12 mouse cellular contexts compared by ENCODE assay signal in genomic region chr6:136549606-136550005, GRCm38 (mm10). TPM values are rescaled to one million over a fixed set of nuclear protein-coding genes. Genes with fewer than 3 reads are reported as not detected.
DNase-seq lines count a peak whose midpoint lies in the region; ATAC-seq and TF ChIP-seq lines count a peak whose summit lies in the region.
"Had no signal": no experiment of that assay in that cellular context is flagged by ENCODE, and none has a peak within 500 bp of the region (broad histone marks: within the 10 kb centered on the region; RNA-seq: fewer than 3 reads in every experiment).

No protein-coding gene starts in this region.

- TF ChIP-seq POLR2A in cortical plate, adult 2 months (IDR thresholded peaks at IDR 0.05; ENCODE audit: extremely low read depth, insufficient read depth, low read length) = no peak

- H3K4me2 ChIP-seq in hindbrain, embryonic 11.5 days (replicated peaks; ENCODE audit: low read depth, low read length) = no peak overlapping the region
- H3K4me2 ChIP-seq in hindbrain, embryonic 13.5 days = no peak overlapping the region
- no peak overlapping the region for H3K4me2 ChIP-seq in kidney, embryonic 14.5 days (replicated peaks; ENCODE audit: low read depth, low read length)
- H3K4me2 ChIP-seq: embryonic facial prominence, embryonic 15.5 days; liver, embryonic 15.5 days had no signal

- 0 out of 2 replicates have a peak overlapping the region, but pooled peaks have one; percentile 33 for H3K27ac ChIP-seq in hindbrain, embryonic 11.5 days (ENCODE audit: low read depth, low read length)
- H3K27ac ChIP-seq in hindbrain, embryonic 10.5 days = no peak overlapping the region
- H3K27ac ChIP-seq in cortical plate, adult 2 months (ENCODE audit: insufficient read depth, low read length) = peak overlapping the region; percentile 33; the same call in 1 of the 2 replicates
- H3K27ac ChIP-seq in hindbrain, embryonic 13.5 days = peak overlapping the region; percentile 63
- no peak overlapping the region for H3K27ac ChIP-seq in kidney, embryonic 14.5 days (ENCODE audit: low read depth, low read length)
- H3K27ac ChIP-seq: embryonic facial prominence, embryonic 15.5 days; liver, embryonic 15.5 days had no signal

- H3K36me3 ChIP-seq in hindbrain, embryonic 11.5 days (ENCODE audit: control insufficient read depth, insufficient read depth, low read length) = no peaks in the 10 kb centered on the region
- H3K36me3 ChIP-seq in hindbrain, embryonic 10.5 days = 0 out of 2 replicates have a peak, but pooled peaks cover 3% of the 10 kb centered on the region
- H3K36me3 ChIP-seq in hindbrain, embryonic 13.5 days = no peaks in the 10 kb centered on the region
- no peaks in the 10 kb centered on the region for H3K36me3 ChIP-seq in kidney, embryonic 14.5 days (ENCODE audit: control insufficient read depth, insufficient read depth, low read length)
- H3K36me3 ChIP-seq: embryonic facial prominence, embryonic 15.5 days; liver, embryonic 15.5 days had no signal

- H3K4me1 ChIP-seq in hindbrain, embryonic 11.5 days (replicated peaks; ENCODE audit: control insufficient read depth, insufficient read depth, low read length) = no peaks in the 10 kb centered on the region
- H3K4me1 ChIP-seq in hindbrain, embryonic 10.5 days (replicated peaks) = peaks cover 49% of the 10 kb centered on the region
- peaks cover 6% of the 10 kb centered on the region for H3K4me1 ChIP-seq in cortical plate, adult 2 months (ENCODE audit: control insufficient read depth, insufficient read depth, low read length)
- H3K4me1 ChIP-seq in hindbrain, embryonic 13.5 days (replicated peaks) = peaks cover 31% of the 10 kb centered on the region
- peaks cover 4% of the 10 kb centered on the region; the same call in 1 of the 2 replicates for H3K4me1 ChIP-seq in kidney, embryonic 14.5 days (ENCODE audit: control insufficient read depth, insufficient read depth, low read length)

- H3K4me3 ChIP-seq in hindbrain, embryonic 11.5 days (ENCODE audit: low read depth, low read length) = no peak overlapping the region
- H3K4me3 ChIP-seq in hindbrain, embryonic 10.5 days = no peak overlapping the region
- H3K4me3 ChIP-seq in cortical plate, adult 2 months (ENCODE audit: insufficient read depth, low read length) = no peak overlapping the region
- no peak overlapping the region for H3K4me3 ChIP-seq in hindbrain, embryonic 13.5 days
- H3K4me3 ChIP-seq in kidney, embryonic 14.5 days (ENCODE audit: low read length) = no peak overlapping the region
- H3K4me3 ChIP-seq: embryonic facial prominence, embryonic 15.5 days; liver, embryonic 15.5 days had no signal

- no peaks in the 10 kb centered on the region for H3K27me3 ChIP-seq in hindbrain, embryonic 11.5 days (ENCODE audit: control insufficient read depth, insufficient read depth, low read length)
- no peaks in the 10 kb centered on the region for H3K27me3 ChIP-seq in hindbrain, embryonic 10.5 days (ENCODE audit: insufficient read depth, poor library complexity, severe bottlenecking)
- no peaks in the 10 kb centered on the region for H3K27me3 ChIP-seq in hindbrain, embryonic 13.5 days
- H3K27me3 ChIP-seq in kidney, embryonic 14.5 days (ENCODE audit: control insufficient read depth, insufficient read depth, low read length) = no peaks in the 10 kb centered on the region
- H3K27me3 ChIP-seq: embryonic facial prominence, embryonic 15.5 days; liver, embryonic 15.5 days had no signal

- 84% methylated on average over 3 of the region's 3 CpGs for WGBS in hindbrain, embryonic 11.5 days
- 88% methylated on average over 3 of the region's 3 CpGs for WGBS in hindbrain, embryonic 10.5 days
- 85% methylated on average over 3 of the region's 3 CpGs for WGBS in hindbrain, embryonic 13.5 days
- 88% methylated on average over 3 of the region's 3 CpGs for WGBS in kidney, embryonic 14.5 days

- H3K9me3 ChIP-seq in hindbrain, embryonic 11.5 days (ENCODE audit: control insufficient read depth, low read length) = no peaks in the 10 kb centered on the region
- H3K9me3 ChIP-seq in hindbrain, embryonic 10.5 days = no peaks in the 10 kb centered on the region
- no peaks in the 10 kb centered on the region for H3K9me3 ChIP-seq in hindbrain, embryonic 13.5 days
- H3K9me3 ChIP-seq in kidney, embryonic 14.5 days (ENCODE audit: control insufficient read depth, low read length) = no peaks in the 10 kb centered on the region
- H3K9me3 ChIP-seq: embryonic facial prominence, embryonic 15.5 days; liver, embryonic 15.5 days had no signal

- no peak for ATAC-seq in hindbrain, embryonic 11.5 days (ENCODE audit: low FRiP score)
- ATAC-seq in hindbrain, embryonic 13.5 days (ENCODE audit: low FRiP score) = no peak
- ATAC-seq in kidney, embryonic 14.5 days (ENCODE audit: low FRiP score, low TSS enrichment) = no peak

- no peak for TF ChIP-seq CTCF in cortical plate, adult 2 months (IDR thresholded peaks at IDR 0.05; ENCODE audit: extremely low read depth, insufficient read depth, low read length)

- no peak for DNase-seq in hindbrain, embryonic 11.5 days (ENCODE audit: low spot score)
- DNase-seq in hindbrain, embryonic 10.5 days (ENCODE audit: low spot score) = no peak
- DNase-seq in naive thymus-derived CD4-positive, alpha-beta T cell, adult 2 months (ENCODE audit: low read depth) = peak; percentile 58
- DNase-seq in right cerebral cortex, postnatal 14 days = no peak
- DNase-seq in layer of hippocampus, postnatal 25 days (ENCODE audit: extremely low spot score in 1 of 2, low spot score in 1 of 2) = no peak
- DNase-seq: cerebellum, adult 9-11 months; heart, postnatal 10 days had no signal

- no peak overlapping the region for H3K9ac ChIP-seq in hindbrain, embryonic 11.5 days (ENCODE audit: low read depth, low read length)
- no peak overlapping the region for H3K9ac ChIP-seq in hindbrain, embryonic 13.5 days
- no peak overlapping the region for H3K9ac ChIP-seq in kidney, embryonic 14.5 days (ENCODE audit: low read depth, low read length)
- H3K9ac ChIP-seq: embryonic facial prominence, embryonic 15.5 days; liver, embryonic 15.5 days had no signal

RNA-seq across cellular contexts. Expression of gene Atf7ip, which starts 43.6 kb away (rescaled TPM):
- polyA plus RNA-seq in hindbrain, embryonic 11.5 days (2014; fragmentation: Nextera tagmentation; extraction: Ambion mirVana) = 54.1 and 73.7 TPM in 2 replicates
- 41.8 and 47.2 TPM in 2 replicates for polyA plus RNA-seq in hindbrain, embryonic 10.5 days (2016; fragmentation: Nextera tagmentation; extraction: Ambion mirVana)
- polyA plus RNA-seq in cortical plate, adult 2 months (2012; rRNA removed) = 39.5 and 47.4 TPM in 2 replicates
- polyA plus RNA-seq in hindbrain, embryonic 13.5 days (2015; fragmentation: Nextera tagmentation; extraction: Ambion mirVana) = 43.3 and 43.5 TPM in 2 replicates
- total RNA-seq in layer of hippocampus, postnatal 25 days (2021) = 100 to 1,000 TPM; 105 to 131 TPM
- polyA plus RNA-seq in kidney, embryonic 14.5 days (2014; fragmentation: Nextera tagmentation; extraction: Ambion mirVana) = 31.3 and 54.2 TPM in 2 replicates

Comparison
In these comparisons a context has a peak if more than half of its experiments do, and no peak if none do; other contexts are left out.
1. H3K27ac ChIP-seq: peak in hindbrain, embryonic 11.5 days (single experiment), cortical plate, adult 2 months (single experiment) and hindbrain, embryonic 13.5 days (single experiment); none in hindbrain, embryonic 10.5 days (single experiment) and kidney, embryonic 14.5 days (single experiment).